Comparison of ENCODE assay signal across 8 mouse cellular contexts in genomic region chr6:54595330-54595878, GRCm38 (mm10). TPM values are rescaled to one million over a fixed set of nuclear protein-coding genes. Genes with fewer than 3 reads are reported as not detected.
DNase-seq lines count a peak whose midpoint lies in the region; ATAC-seq and TF ChIP-seq lines count a peak whose summit lies in the region.

No protein-coding gene starts in this region.

- H3K27me3 ChIP-seq in heart, embryonic 14.5 days (ENCODE audit: control insufficient read depth, insufficient read depth, low read length), result no peaks in the 10 kb centered on the region
- H3K27me3 ChIP-seq in G1E (ENCODE audit: insufficient read depth, low read length), result no peaks in the 10 kb centered on the region
- H3K27me3 ChIP-seq in forebrain, embryonic 16.5 days (replicated peaks; ENCODE audit: control insufficient read depth, insufficient read depth, low read length), result no peaks in the 10 kb centered on the region

- H3K4me3 ChIP-seq in heart, embryonic 14.5 days (ENCODE audit: control insufficient read depth in 1 of 2, insufficient read depth in 1 of 2, low read depth in 1 of 2, low read length in 2 of 2), result peak overlapping the region; percentile 76 to 81
- H3K4me3 ChIP-seq in G1E (ENCODE audit: low read depth, low read length), result peak overlapping the region; percentile 93
- peak overlapping the region; percentile 88 for H3K4me3 ChIP-seq in forebrain, embryonic 16.5 days (replicated peaks; ENCODE audit: low read length)

- ATAC-seq in heart, embryonic 14.5 days (ENCODE audit: insufficient number of reproducible peaks, insufficient read depth, low FRiP score, low read depth), result peak; percentile 26; the same call in 1 of the 2 replicates
- no peak for ATAC-seq in G1E (ENCODE audit: extremely low read depth, insufficient number of reproducible peaks, low FRiP score, poor library complexity, severe bottlenecking)
- no peak; the same call in 1 of the 2 replicates for ATAC-seq in forebrain, embryonic 16.5 days

- WGBS in heart, embryonic 14.5 days, result under 1% methylated on average over 48 of the region's 48 CpGs
- under 1% methylated on average over 47 of the region's 48 CpGs for WGBS in forebrain, embryonic 16.5 days

- no peaks in the 10 kb centered on the region for H3K36me3 ChIP-seq in heart, embryonic 14.5 days (ENCODE audit: control insufficient read depth, insufficient read depth, low read length)
- H3K36me3 ChIP-seq in G1E (replicated peaks), result peaks cover 17% of the 10 kb centered on the region
- H3K36me3 ChIP-seq in forebrain, embryonic 16.5 days (ENCODE audit: control insufficient read depth, insufficient read depth), result no peaks in the 10 kb centered on the region

- H3K27ac ChIP-seq in heart, embryonic 14.5 days (replicated peaks in 1 of 2; ENCODE audit: control insufficient read depth in 1 of 2, insufficient read depth in 1 of 2, low read depth in 2 of 2, low read length in 2 of 2), result peak overlapping the region; percentile 43 to 79
- H3K27ac ChIP-seq in forebrain, embryonic 16.5 days (ENCODE audit: low read length), result peak overlapping the region; percentile 49; the same call in 1 of the 2 replicates

- H3K9me3 ChIP-seq in heart, embryonic 14.5 days (ENCODE audit: control insufficient read depth, low read length), result no peaks in the 10 kb centered on the region
- no peaks in the 10 kb centered on the region for H3K9me3 ChIP-seq in G1E (replicated peaks)
- H3K9me3 ChIP-seq in forebrain, embryonic 16.5 days (ENCODE audit: control insufficient read depth, low read length), result no peaks in the 10 kb centered on the region

- no peak for DNase-seq in heart, postnatal 4 days
- no peak for DNase-seq in G1E (ENCODE audit: low spot score)
- peak; percentile 30 for DNase-seq in mesoderm, embryonic 11.5 days (ENCODE audit: low read depth, low spot score)
- DNase-seq in layer of hippocampus, adult 9-10 months (ENCODE audit: low spot score), result no peak
- DNase-seq in cerebellum, postnatal 14 days, result no peak
- DNase-seq in urinary bladder, postnatal 14 days (ENCODE audit: low spot score), result no peak

- no peak for TF ChIP-seq CTCF in G1E (IDR thresholded peaks at IDR 0.05; ENCODE audit: low read depth, low read length)

- H3K4me1 ChIP-seq in heart, embryonic 14.5 days (ENCODE audit: control insufficient read depth in 2 of 2, insufficient read depth in 2 of 2, low read length in 2 of 2), result peaks cover 2 to 33% of the 10 kb centered on the region in 2 experiments; a peak in 3 of 4 replicates
- H3K4me1 ChIP-seq in G1E (ENCODE audit: insufficient read depth, low read depth, low read length), result peaks cover 45% of the 10 kb centered on the region
- peaks cover 29% of the 10 kb centered on the region for H3K4me1 ChIP-seq in forebrain, embryonic 16.5 days (replicated peaks; ENCODE audit: control insufficient read depth, insufficient read depth, low read length)

- H3K4me2 ChIP-seq in heart, embryonic 14.5 days (ENCODE audit: low read length), result peak overlapping the region; percentile 70
- H3K4me2 ChIP-seq in forebrain, embryonic 16.5 days (ENCODE audit: low read length), result peak overlapping the region; percentile 71

- H3K9ac ChIP-seq in heart, embryonic 14.5 days (ENCODE audit: low read length), result peak overlapping the region; percentile 82
- peak overlapping the region; percentile 93 for H3K9ac ChIP-seq in forebrain, embryonic 16.5 days (replicated peaks; ENCODE audit: low read depth, low read length)

RNA-seq across cellular contexts. Expression of gene Plekha8, which starts 0.5 kb away (rescaled TPM):
- 8.2 and 8.9 TPM in 2 replicates for polyA plus RNA-seq in heart, embryonic 14.5 days (2014; fragmentation: Nextera tagmentation; extraction: Ambion mirVana)
- 10 to 100 TPM; 12.5 to 13.4 TPM for total RNA-seq in heart, postnatal 4 days (2021)
- total RNA-seq in G1E (2014; fragmentation: Nextera tagmentation), result 14.3 and 16.2 TPM in 2 replicates
- total RNA-seq in G1E (2017), result 14.2 and 14.7 TPM in 2 replicates
- 1.5 and 1.7 TPM in 2 replicates for polyA plus RNA-seq in G1E (2012)
- 10.5 and 10.7 TPM in 2 replicates for polyA plus RNA-seq in forebrain, embryonic 16.5 days (2015; fragmentation: Nextera tagmentation; extraction: Ambion mirVana)

RNA-seq across cellular contexts. Expression of gene Fkbp14, which starts 1.7 kb away (rescaled TPM):
- 23.5 and 26.9 TPM in 2 replicates for polyA plus RNA-seq in heart, embryonic 14.5 days (2014; fragmentation: Nextera tagmentation; extraction: Ambion mirVana)
- total RNA-seq in heart, postnatal 4 days (2021), result 10 to 100 TPM; 14.4 to 17.0 TPM
- total RNA-seq in G1E (2014; fragmentation: Nextera tagmentation) (5.2 and 6.7 TPM in 2 replicates), G1E (2017) (2.1 and 2.5 TPM in 2 replicates)
- 0.03 and 0.11 TPM in 2 replicates for polyA plus RNA-seq in G1E (2012)
- polyA plus RNA-seq in forebrain, embryonic 16.5 days (2015; fragmentation: Nextera tagmentation; extraction: Ambion mirVana), result 6.8 and 9.0 TPM in 2 replicates

RNA-seq across cellular contexts. Expression of gene Scrn1, which starts 29.1 kb away (rescaled TPM):
- 7.5 and 11.1 TPM in 2 replicates for polyA plus RNA-seq in heart, embryonic 14.5 days (2014; fragmentation: Nextera tagmentation; extraction: Ambion mirVana)
- total RNA-seq in heart, postnatal 4 days (2021), result 10 to 100 TPM in 1 of 2 experiments, 1 to 10 TPM in 1; 7.4 to 10.5 TPM
- total RNA-seq in G1E (2014; fragmentation: Nextera tagmentation) (not detected in 2 replicates), G1E (2017) (0.23 and 0.55 TPM in 2 replicates)
- polyA plus RNA-seq in G1E (2012), result not detected in 2 replicates
- 148 and 168 TPM in 2 replicates for polyA plus RNA-seq in forebrain, embryonic 16.5 days (2015; fragmentation: Nextera tagmentation; extraction: Ambion mirVana)

Comparison
In these comparisons a context has a peak if more than half of its experiments do, and no peak if none do; other contexts are left out.
1. RNA of gene Scrn1, which starts 29.1 kb away (polyA plus RNA-seq): 148 to 168 TPM in forebrain, embryonic 16.5 days; 7.5 to 11.1 TPM in heart, embryonic 14.5 days and not detected in G1E; every median in the first group is over 10 times any median in the second.
2. Peak in every context shown above with its lines, with median percentiles within 50 percentile points of each other: H3K4me3 ChIP-seq.